Mouse (Mus musculus): ENCODE measurements around the gene Fancd2os. TPM values are rescaled to one million over a fixed set of nuclear protein-coding genes. Genes with fewer than 3 reads are reported as not detected.

Gene Fancd2os
- 0.35 and 0.69 TPM in 2 replicates for polyA plus RNA-seq (2021; fragmentation: Nextera tagmentation)
- long read RNA-seq, experiment 1, partial matches to known transcripts: 0 of 1 reads
- long read RNA-seq, experiment 1, other reads (novel, unspliced or antisense): 0 of 1 reads
- long read RNA-seq, experiment 2: 0 reads

DNA sequence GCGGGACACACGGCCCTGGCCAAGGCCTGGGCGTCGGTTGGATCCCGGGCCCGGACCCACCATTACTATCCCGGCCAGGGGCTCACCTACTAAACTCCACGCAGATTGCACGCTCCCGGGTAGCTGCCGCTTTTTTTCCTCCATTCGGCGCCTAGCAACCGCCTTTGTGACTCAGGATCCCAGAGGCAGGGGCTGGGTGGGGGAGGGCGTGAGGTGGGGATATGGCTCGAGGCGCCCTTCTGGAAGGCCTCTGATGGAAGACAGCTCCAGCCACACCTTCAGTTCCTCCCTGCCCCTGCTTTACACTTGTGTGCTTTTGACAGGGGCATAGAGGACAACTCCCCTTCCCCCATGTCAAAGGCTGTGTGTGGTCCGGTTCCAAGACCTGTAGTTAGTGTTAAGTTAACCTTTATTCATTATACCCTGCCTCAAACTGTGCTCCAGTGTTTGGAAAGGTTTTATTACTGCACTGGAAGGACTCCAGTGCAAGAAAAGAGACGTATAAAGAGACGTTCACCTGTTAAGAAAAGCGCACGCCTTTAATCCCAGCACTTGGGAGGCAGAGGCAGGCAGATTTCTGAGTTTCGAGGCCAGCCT lies at the start of gene Fancd2os:
Gene Fancd2os, minus strand, starts transcription at position 173 of the 597 bp plus-strand sequence.

GRCm38 (mm10) chr6:113638302-113639040 lies 38.0 kb upstream of the Fancd2os start, which contains the start of gene Irak2:
Irak2 (plus strand) TSS chr6:113638467.

DNA sequence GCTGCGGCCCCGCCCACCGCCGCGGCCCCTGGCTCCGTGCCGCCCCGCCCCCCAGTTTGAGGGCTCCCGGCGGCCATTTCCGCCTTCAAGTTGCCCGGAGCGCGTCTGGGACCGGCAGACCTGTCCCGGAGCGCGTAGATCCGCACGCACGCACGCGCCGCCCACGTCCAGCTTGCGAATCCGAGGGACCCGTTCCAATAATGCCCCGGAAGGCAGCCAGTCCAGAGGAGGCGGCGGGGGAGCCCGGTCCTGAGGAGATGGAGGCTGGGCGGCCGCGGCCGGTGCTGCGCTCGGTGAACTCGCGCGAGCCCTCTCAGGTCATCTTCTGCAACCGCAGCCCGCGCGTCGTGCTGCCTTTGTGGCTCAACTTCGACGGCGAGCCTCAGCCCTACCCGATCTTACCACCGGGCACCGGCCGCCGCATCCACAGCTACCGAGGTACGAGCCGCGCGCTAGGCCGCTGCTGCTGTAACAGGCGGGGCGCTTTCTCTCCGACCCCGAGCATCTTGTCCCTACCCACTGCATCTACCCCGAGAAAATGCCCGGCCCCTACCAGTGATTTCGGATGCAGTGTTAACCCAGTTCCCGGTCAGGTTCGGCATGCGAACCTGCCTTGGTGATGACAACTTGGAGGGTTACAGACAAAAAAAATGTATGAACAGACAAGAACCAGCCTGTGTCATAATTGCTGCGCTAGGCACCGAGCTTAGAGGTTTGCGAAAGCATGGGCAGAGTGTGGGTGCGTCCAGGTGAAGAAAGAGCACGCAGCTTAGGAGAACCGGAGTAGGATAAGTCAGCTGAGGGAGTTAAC lies 23.6 kb upstream of the Fancd2os start, which contains the start of gene Vhl:
Gene Vhl, plus strand, starts transcription at position 19 of the 811 bp plus-strand sequence.

DNA sequence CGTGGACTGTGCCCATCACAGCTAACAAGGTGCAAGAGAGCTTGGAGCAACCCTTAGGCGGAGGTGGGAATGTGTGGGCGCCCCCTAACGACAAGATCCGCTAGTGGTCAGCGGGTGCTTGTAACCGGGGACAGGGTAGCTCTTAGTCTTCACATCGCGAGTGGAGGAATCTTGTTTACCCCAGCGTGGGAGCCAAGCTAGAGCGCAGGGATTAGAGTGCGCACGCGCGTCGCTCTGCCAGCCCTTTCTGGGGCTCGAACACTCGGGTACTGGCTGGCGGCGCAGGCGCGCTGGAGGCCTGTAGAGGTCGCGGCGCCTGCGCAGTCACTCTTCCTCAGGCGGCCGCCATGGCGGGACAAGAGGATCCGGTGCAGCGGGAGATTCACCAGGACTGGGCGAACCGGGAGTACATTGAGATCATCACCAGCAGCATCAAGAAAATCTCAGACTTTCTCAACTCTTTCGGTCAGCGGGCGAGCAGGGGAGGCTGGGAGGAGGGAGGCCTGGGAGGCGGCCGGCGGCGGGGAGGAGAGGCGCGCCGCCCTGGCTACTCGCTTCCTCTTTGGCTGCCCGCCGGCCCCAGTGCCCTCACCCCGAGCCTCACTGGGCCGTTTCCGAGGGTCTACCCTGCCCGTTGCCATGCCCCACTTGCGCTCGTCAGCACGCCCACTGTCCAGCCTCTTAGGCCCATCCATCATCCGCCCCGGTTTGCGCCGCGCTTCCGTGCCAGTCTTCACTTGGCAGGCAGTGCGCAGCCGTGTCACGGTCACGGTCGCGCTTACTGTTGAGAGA lies 4.1 kb upstream of the Fancd2os start, which contains the start of gene Brk1:
Gene Brk1, plus strand, starts transcription at position 341 of the 792 bp plus-strand sequence.

Other genes with a start within 250 kb of the Fancd2os start
- 17.7 and 21.4 TPM in 2 replicates for gene Tada3, start 222.8 kb downstream of the Fancd2os start, polyA plus RNA-seq (2021; fragmentation: Nextera tagmentation)
- gene Arpc4, start 222.6 kb downstream of the Fancd2os start, polyA plus RNA-seq (2021; fragmentation: Nextera tagmentation): 419 and 427 TPM in 2 replicates
- gene Ttll3, start 211.5 kb downstream of the Fancd2os start, polyA plus RNA-seq (2021; fragmentation: Nextera tagmentation): 3.6 and 4.0 TPM in 2 replicates
- 23.8 and 27.5 TPM in 2 replicates for gene Rpusd3, start 181.4 kb downstream of the Fancd2os start, polyA plus RNA-seq (2021; fragmentation: Nextera tagmentation)
- 0.20 TPM in 1 of 2 replicates, not detected in the other for gene Cidec, start 165.0 kb downstream of the Fancd2os start, polyA plus RNA-seq (2021; fragmentation: Nextera tagmentation)
- gene Jagn1, start 158.1 kb downstream of the Fancd2os start, polyA plus RNA-seq (2021; fragmentation: Nextera tagmentation): 85.2 and 90.9 TPM in 2 replicates
- 0.20 and 2.7 TPM in 2 replicates for gene Il17re, start 142.2 kb downstream of the Fancd2os start, polyA plus RNA-seq (2021; fragmentation: Nextera tagmentation)
- gene Il17rc, start 129.3 kb downstream of the Fancd2os start, polyA plus RNA-seq (2021; fragmentation: Nextera tagmentation): 5.7 and 5.8 TPM in 2 replicates
- gene Creld1, start 117.4 kb downstream of the Fancd2os start, polyA plus RNA-seq (2021; fragmentation: Nextera tagmentation): 79.6 and 80.0 TPM in 2 replicates
- 20.0 and 25.5 TPM in 2 replicates for gene Prrt3, start 98.8 kb downstream of the Fancd2os start, polyA plus RNA-seq (2021; fragmentation: Nextera tagmentation)
- 95.3 and 96.8 TPM in 2 replicates for gene Emc3, start 69.1 kb downstream of the Fancd2os start, polyA plus RNA-seq (2021; fragmentation: Nextera tagmentation)
- 1.3 and 1.9 TPM in 2 replicates for gene Fancd2, start 69.0 kb downstream of the Fancd2os start, polyA plus RNA-seq (2021; fragmentation: Nextera tagmentation)
- gene Brk1, start 4.1 kb upstream of the Fancd2os start, polyA plus RNA-seq (2021; fragmentation: Nextera tagmentation): 214 and 247 TPM in 2 replicates
- 41.5 and 43.3 TPM in 2 replicates for gene Vhl, start 23.2 kb upstream of the Fancd2os start, polyA plus RNA-seq (2021; fragmentation: Nextera tagmentation)
- gene Irak2, start 37.8 kb upstream of the Fancd2os start, polyA plus RNA-seq (2021; fragmentation: Nextera tagmentation): 14.3 and 15.4 TPM in 2 replicates
- gene Tatdn2, start 96.3 kb upstream of the Fancd2os start, polyA plus RNA-seq (2021; fragmentation: Nextera tagmentation): 0.83 TPM in 2 replicates
- gene Ghrl, start 119.2 kb upstream of the Fancd2os start, polyA plus RNA-seq (2021; fragmentation: Nextera tagmentation): not detected in 2 replicates
- 151 and 168 TPM in 2 replicates for gene Sec13, start 140.0 kb upstream of the Fancd2os start, polyA plus RNA-seq (2021; fragmentation: Nextera tagmentation)